Mouse (Mus musculus): ENCODE data around the gene Ascc1.

DNA sequence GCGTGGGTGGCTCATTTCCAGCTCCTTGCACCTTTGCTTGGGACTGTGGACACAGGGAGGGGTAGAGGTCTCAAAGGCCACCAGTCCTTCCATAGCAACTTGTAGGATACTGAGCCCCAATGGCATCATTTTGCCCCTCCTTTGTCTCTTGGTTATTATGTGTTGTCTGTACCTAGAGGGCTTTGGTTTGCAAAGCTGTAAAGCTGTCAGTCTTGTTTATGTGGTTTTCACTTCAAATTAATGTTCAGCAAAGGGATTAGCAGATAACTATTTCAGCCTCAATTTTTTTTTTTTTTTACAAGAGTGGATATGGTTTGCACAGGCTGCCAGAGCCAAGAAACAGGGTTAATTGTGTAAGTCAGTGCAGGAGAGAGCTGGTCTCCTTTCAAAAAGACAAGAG is 93.7 kb downstream of the Ascc1 start:
- TF ChIP-seq CTCF (IDR thresholded peaks at IDR 0.05; ENCODE audit: low read depth) (no peak), EP300 (IDR thresholded peaks at IDR 0.05; ENCODE audit: low read depth) (no peak)

Data from liver, embryonic 14.5 days (tissue).